In the genomic region with DNA sequence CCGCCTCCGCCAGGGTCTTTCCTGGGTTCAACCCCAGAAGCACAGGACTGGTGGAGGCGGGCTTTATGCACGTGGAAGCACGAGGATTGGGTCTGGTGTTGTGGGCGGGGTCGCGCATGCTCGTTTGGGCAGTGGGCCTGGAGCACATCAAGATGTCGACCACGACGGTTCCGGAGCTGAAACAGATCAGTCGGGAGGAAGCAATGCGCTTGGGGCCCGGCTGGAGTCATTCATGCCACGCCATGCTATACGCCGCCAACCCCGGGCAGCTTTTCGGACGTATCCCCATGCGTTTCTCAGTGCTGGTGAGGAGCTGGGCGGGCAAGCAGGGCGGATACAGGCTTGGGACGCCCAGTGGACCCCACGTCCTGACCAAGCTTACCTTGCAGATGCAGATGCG, we compare ENCODE assay signal across 8 mouse cellular contexts. TPM values are rescaled to one million over a fixed set of nuclear protein-coding genes. Genes with fewer than 3 reads are reported as not detected.
A peak's percentile ranks its signal among the peaks of the same experiment; 100 is the strongest.
DNase-seq lines count a peak whose midpoint lies in the region; ATAC-seq lines count a peak whose summit lies in the region.

No protein-coding gene starts in this region.

- peak; percentile 96 for DNase-seq in NIH3T3 (ENCODE audit: low read depth)
- DNase-seq in cerebellum, postnatal 10 days: peak; percentile 98
- DNase-seq in frontal cortex, postnatal 10 days (ENCODE audit: low spot score in 2 of 2): peak; percentile 94 to 96
- peak; percentile 88 to 96 for DNase-seq in layer of hippocampus, postnatal 25 days (ENCODE audit: extremely low spot score in 1 of 2, low spot score in 1 of 2)
- DNase-seq in lung, postnatal 25 days (ENCODE audit: low spot score): peak; percentile 96
- DNase-seq in retina, embryonic 14.5 days (ENCODE audit: low spot score): peak; percentile 96
- DNase-seq in thymus, postnatal 4 days: peak; percentile 99

- H3K4me1 ChIP-seq in hindbrain, embryonic 13.5 days (replicated peaks): peaks cover 21% of the 10 kb centered on the region

- WGBS in hindbrain, embryonic 13.5 days: under 1% methylated on average over 28 of the region's 28 CpGs

- H3K9me3 ChIP-seq in hindbrain, embryonic 13.5 days: no peaks in the 10 kb centered on the region

- H3K36me3 ChIP-seq in hindbrain, embryonic 13.5 days: peaks cover 79% of the 10 kb centered on the region

- H3K27me3 ChIP-seq in hindbrain, embryonic 13.5 days: no peaks in the 10 kb centered on the region

- peak overlapping the region; percentile 98 for H3K4me2 ChIP-seq in hindbrain, embryonic 13.5 days

- peak overlapping the region; percentile 93 for H3K27ac ChIP-seq in hindbrain, embryonic 13.5 days

- peak overlapping the region; percentile 95 for H3K9ac ChIP-seq in hindbrain, embryonic 13.5 days

- peak; percentile 95 for ATAC-seq in hindbrain, embryonic 13.5 days (ENCODE audit: low FRiP score)

- peak overlapping the region; percentile 92 for H3K4me3 ChIP-seq in hindbrain, embryonic 13.5 days

RNA-seq across cellular contexts. Expression of a gene that starts 0.4 kb away (rescaled TPM):
- 128 and 131 TPM in 2 replicates for polyA plus RNA-seq in hindbrain, embryonic 13.5 days (2015; fragmentation: Nextera tagmentation; extraction: Ambion mirVana)
- total RNA-seq in layer of hippocampus, postnatal 25 days (2021): 10 to 100 TPM; 68.8 to 78.4 TPM

RNA-seq across cellular contexts. Expression of a gene that starts 25.0 kb away (rescaled TPM):
- 73.4 and 77.6 TPM in 2 replicates for polyA plus RNA-seq in hindbrain, embryonic 13.5 days (2015; fragmentation: Nextera tagmentation; extraction: Ambion mirVana)
- total RNA-seq in layer of hippocampus, postnatal 25 days (2021): 10 to 100 TPM; 59.7 to 74.3 TPM

RNA-seq across cellular contexts. Expression of a gene that starts 52.9 kb away (rescaled TPM):
- 107 and 115 TPM in 2 replicates for polyA plus RNA-seq in hindbrain, embryonic 13.5 days (2015; fragmentation: Nextera tagmentation; extraction: Ambion mirVana)
- total RNA-seq in layer of hippocampus, postnatal 25 days (2021): 100 to 1,000 TPM; 219 to 221 TPM

RNA-seq across cellular contexts. Expression of a gene that starts 58.7 kb away (rescaled TPM):
- not detected in 2 replicates for polyA plus RNA-seq in hindbrain, embryonic 13.5 days (2015; fragmentation: Nextera tagmentation; extraction: Ambion mirVana)
- total RNA-seq in layer of hippocampus, postnatal 25 days (2021): not detected

RNA-seq across cellular contexts. Expression of a gene that starts 58.9 kb away (rescaled TPM):
- 53.7 and 54.1 TPM in 2 replicates for polyA plus RNA-seq in hindbrain, embryonic 13.5 days (2015; fragmentation: Nextera tagmentation; extraction: Ambion mirVana)
- 100 to 1,000 TPM in 1 of 2 experiments, 10 to 100 TPM in 1; 93.5 to 103 TPM for total RNA-seq in layer of hippocampus, postnatal 25 days (2021)

Comparison
In these comparisons a context has a peak if more than half of its experiments do, and no peak if none do; other contexts are left out.
1. Peak in every context shown above with its lines: DNase-seq, ATAC-seq, H3K4me3 ChIP-seq and H3K27ac ChIP-seq.